Mouse (Mus musculus): Measurements from ENCODE around the gene Tubb5.

GRCm38 (mm10) chr17:35825109-35825850 is 12.8 kb downstream of the Tubb5 start:
- no peak for TF ChIP-seq GATA1 (IDR thresholded peaks at IDR 0.05; ENCODE audit: low read length)
- TF ChIP-seq TAL1 (IDR thresholded peaks at IDR 0.05; ENCODE audit: low read length), result no peak
